Mouse (Mus musculus): Measurements from ENCODE around the gene Atpif1.

Atpif1 gene

GRCm38 (mm10) chr4:132526678-132527077 lies 6.8 kb downstream of the Atpif1 start:
- no peak for DNase-seq (ENCODE audit: low read depth)

- DNase-seq (ENCODE audit: low read depth): peak; percentile 32
Measured at GRCm38 (mm10) chr4:132524808-132525207, 8.7 kb downstream of the Atpif1 start.

- peak; percentile 40 for DNase-seq (ENCODE audit: low read depth)
Measured at GRCm38 (mm10) chr4:132524321-132524741, 9.1 kb downstream of the Atpif1 start.

GRCm38 (mm10) chr4:132519188-132519587 lies 14.3 kb downstream of the Atpif1 start:
- no peak for DNase-seq (ENCODE audit: low read depth)

GRCm38 (mm10) chr4:132518066-132518465 lies 15.4 kb downstream of the Atpif1 start:
- DNase-seq (ENCODE audit: low read depth): no peak

GRCm38 (mm10) chr4:132515369-132516155 lies 17.9 kb downstream of the Atpif1 start:
- DNase-seq (ENCODE audit: low read depth): peak; percentile 98

- DNase-seq (ENCODE audit: low read depth): peak; percentile 94
Measured at GRCm38 (mm10) chr4:132514555-132515135, 18.8 kb downstream of the Atpif1 start.

- peak; percentile 86 for DNase-seq (ENCODE audit: low read depth)
Measured at GRCm38 (mm10) chr4:132513395-132514273, 19.8 kb downstream of the Atpif1 start.

- DNase-seq (ENCODE audit: low read depth): no peak
Measured at GRCm38 (mm10) chr4:132512080-132512479, 21.4 kb downstream of the Atpif1 start.

- DNase-seq (ENCODE audit: low read depth): peak; percentile 98
Measured at GRCm38 (mm10) chr4:132510352-132510798, 23.1 kb downstream of the Atpif1 start, which contains the start of gene Sesn2. Gene Sesn2, minus strand, starts transcription at chr4:132510501.

- peak; percentile 90 for DNase-seq (ENCODE audit: low read depth)
Measured at GRCm38 (mm10) chr4:132509621-132510296, 23.7 kb downstream of the Atpif1 start.

GRCm38 (mm10) chr4:132507210-132507609 lies 26.2 kb downstream of the Atpif1 start:
- no peak for DNase-seq (ENCODE audit: low read depth)

- no peak for DNase-seq (ENCODE audit: low read depth)
Measured at GRCm38 (mm10) chr4:132506250-132506649, 27.2 kb downstream of the Atpif1 start.

GRCm38 (mm10) chr4:132505800-132506199 lies 27.7 kb downstream of the Atpif1 start:
- no peak for DNase-seq (ENCODE audit: low read depth)

- DNase-seq (ENCODE audit: low read depth): no peak
Measured at GRCm38 (mm10) chr4:132505034-132505738, 28.3 kb downstream of the Atpif1 start.

GRCm38 (mm10) chr4:132503344-132503743 lies 30.1 kb downstream of the Atpif1 start:
- DNase-seq (ENCODE audit: low read depth): no peak

GRCm38 (mm10) chr4:132501639-132502038 lies 31.8 kb downstream of the Atpif1 start:
- no peak for DNase-seq (ENCODE audit: low read depth)

GRCm38 (mm10) chr4:132494271-132494918 lies 39.1 kb downstream of the Atpif1 start:
- no peak for DNase-seq (ENCODE audit: low read depth)

GRCm38 (mm10) chr4:132492178-132493060 lies 41.0 kb downstream of the Atpif1 start:
- no peak for DNase-seq (ENCODE audit: low read depth)

GRCm38 (mm10) chr4:132491748-132492147 lies 41.7 kb downstream of the Atpif1 start:
- DNase-seq (ENCODE audit: low read depth): no peak

All from NIH3T3 (cell line).